Mouse (Mus musculus) gastrocnemius, adult 2 months (tissue): ENCODE data around the gene 1700066M21Rik. TPM values are rescaled to one million over a fixed set of nuclear protein-coding genes. Genes with fewer than 3 reads are reported as not detected.
A peak's percentile ranks its signal among the peaks of the same experiment; 100 is the strongest.

Source experiments
- DNase-seq: peaks from one replicate; pipeline ENCODE4 v3.0.0; 2022
- H3K27ac ChIP-seq: fragments of 200-600 bp; 2 replicates; pipeline ENCODE4 v1.8.1; 2022; ENCODE audit warnings: mild to moderate bottlenecking
- H3K4me3 ChIP-seq: fragments of 200-600 bp; 2 replicates; pipeline ENCODE4 v1.8.1; 2022; ENCODE audit warnings: mild to moderate bottlenecking, moderate library complexity
- CTCF ChIP-seq: fragments of 200-600 bp; IDR thresholded peaks from 2 replicates; pipeline ENCODE4 v1.8.1; 2022; ENCODE audit warnings: antibody characterized with exemption, mild to moderate bottlenecking, moderate library complexity
- intact Hi-C: fragments of 180-260 bp; cut with DNase I; formaldehyde crosslinking; loops from one replicate; pipeline ENCODE4 v1.15.1; 2025
- long read RNA-seq, 2 experiments: library from polyadenylated mRNA; stranded (forward); transcript quantifications; one replicate each; pipeline ENCODE4 v2.0.0; 2021
- total RNA-seq, 2 experiments: library from RNA; stranded (reverse); gene quantifications; 2 replicates each; pipeline ENCODE4 v1.2.3; 2021

1700066M21Rik gene
- total RNA-seq, result 1 to 10 TPM; 2.1 to 2.6 TPM
- long read RNA-seq, experiment 1, transcript 1700066M21Rik-201 (2 exons, 3,008 nt), result major isoform, 6 of 8 reads
- long read RNA-seq, experiment 1, partial matches to known transcripts, result 1 of 8 reads
- long read RNA-seq, experiment 1, other reads (novel, unspliced or antisense), result 1 of 8 reads
- long read RNA-seq, experiment 2, partial matches to known transcripts, result 0 of 4 reads
- long read RNA-seq, experiment 2, other reads (novel, unspliced or antisense), result 1 of 4 reads

DNA sequence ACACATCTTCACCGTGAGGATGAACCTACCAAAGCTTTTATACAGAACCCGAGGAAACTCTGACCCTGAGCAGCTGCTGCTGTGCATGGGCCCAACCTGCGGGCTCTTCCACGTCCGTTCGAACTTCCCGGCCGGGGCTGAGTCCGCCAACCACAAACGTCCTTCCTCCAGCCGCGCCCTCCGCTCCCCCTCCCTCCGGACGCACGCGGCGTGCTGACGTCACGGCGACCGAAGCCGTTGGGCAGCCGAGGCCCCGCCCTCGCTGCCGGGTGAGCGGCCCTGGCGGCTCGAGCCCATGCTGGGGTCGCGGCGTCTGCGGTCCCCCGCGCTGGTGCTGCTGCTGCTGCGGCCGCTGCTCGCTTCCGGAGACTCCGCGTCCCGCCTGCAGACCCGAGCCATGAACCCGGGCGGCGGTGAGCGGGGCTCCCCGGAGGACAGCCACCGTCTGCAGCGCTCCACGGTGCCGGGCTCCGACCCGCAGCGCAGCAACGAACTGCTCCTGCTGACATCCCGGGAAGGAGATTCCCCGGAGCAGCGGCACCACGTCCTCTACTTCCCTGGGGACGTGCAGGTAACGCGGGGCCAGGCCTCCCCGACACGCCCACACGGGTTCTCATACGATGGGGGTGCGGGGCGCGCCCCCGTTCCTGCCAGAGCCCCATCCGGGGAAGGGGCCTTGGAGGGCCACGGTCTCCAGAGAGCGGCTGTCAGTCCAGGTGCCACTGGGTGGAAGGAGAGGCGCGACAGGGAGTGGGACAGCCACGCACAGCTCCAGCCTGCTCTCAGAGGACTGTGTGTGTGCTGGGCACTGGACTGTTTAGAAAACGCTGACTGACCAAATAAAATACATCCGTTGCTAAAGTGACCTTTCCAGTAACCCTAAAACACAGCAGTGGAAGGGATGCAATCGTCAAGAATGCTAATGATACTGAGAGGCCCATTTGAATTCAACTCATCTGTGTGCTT is at the start of gene 1700066M21Rik:
1700066M21Rik (plus strand) TSS at position 245 of the 966 bp plus-strand sequence.
- no peak for TF ChIP-seq CTCF
- H3K27ac ChIP-seq, result peak within 1 kb of the TSS; percentile 86
- intact Hi-C loops, result no loop called here
- H3K4me3 ChIP-seq, result peak within 1 kb of the TSS; percentile 97
- peak; percentile 96 for DNase-seq

DNA sequence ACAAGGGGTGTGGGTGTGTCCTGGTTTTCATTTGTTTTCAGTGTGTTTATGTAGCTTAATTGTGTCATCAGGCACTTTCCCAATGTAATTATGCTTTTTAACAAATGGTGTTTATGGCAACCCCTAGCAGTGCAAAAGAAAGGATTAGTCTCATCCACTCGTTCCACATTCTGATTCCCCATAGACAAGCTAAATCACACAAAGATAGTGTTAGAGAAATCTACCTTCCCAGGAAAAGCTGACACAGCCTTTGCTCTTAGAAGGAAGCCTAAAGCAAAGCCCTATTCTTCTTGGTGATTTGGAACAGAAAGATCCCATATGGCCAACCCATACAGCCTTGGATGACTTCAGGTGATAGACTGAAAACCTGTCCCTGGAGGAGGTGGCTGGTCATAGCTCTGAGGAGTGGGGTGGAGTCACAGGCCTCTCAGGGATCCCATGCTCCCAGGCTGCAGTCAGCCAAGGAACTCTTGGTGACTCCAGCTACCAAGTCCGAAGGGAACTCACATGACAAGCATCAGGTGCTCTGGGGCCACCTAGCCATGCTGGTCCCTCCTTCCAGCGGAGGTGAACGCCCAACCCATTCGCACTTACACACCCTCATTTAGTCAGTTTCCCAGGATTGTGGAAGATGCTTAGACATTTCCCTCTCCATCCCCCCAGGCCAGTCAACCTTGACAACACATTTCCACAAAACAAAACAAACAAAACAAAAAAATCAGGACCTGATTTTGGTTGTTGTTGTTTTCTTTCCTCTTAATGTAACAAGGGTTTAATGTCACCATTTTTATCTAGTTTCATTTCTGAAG is 47.9 kb upstream of the 1700066M21Rik start:
- intact Hi-C loops, result no loop called here
- no peak overlapping the region for H3K27ac ChIP-seq
- H3K4me3 ChIP-seq, result no peak overlapping the region
- DNase-seq, result no peak
- no peak for TF ChIP-seq CTCF

DNA sequence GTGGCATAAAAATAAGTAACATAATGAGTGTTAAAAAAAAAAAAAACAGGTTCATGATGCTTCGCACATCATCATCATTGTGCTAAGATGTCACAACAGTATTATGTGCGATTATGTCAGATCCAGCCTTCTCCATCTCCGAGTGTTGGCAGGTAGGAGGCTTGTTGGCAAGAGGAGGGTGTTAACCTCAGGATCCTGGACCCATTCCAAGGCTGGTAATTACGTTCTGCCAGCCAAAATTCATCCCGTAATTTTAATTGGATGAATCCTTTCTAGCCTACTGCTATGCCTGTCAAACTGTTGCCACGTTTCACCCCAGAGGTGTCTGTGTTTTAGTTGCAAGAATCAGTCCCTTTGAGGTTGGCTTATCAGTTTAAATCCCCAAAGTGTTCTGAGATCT is 47.2 kb upstream of the 1700066M21Rik start:
- Histone ChIP-seq H3K4me3 (no peak overlapping the region), H3K27ac (no peak overlapping the region)
- intact Hi-C loops, result no loop called here
- no peak for TF ChIP-seq CTCF
- DNase-seq, result no peak

DNA sequence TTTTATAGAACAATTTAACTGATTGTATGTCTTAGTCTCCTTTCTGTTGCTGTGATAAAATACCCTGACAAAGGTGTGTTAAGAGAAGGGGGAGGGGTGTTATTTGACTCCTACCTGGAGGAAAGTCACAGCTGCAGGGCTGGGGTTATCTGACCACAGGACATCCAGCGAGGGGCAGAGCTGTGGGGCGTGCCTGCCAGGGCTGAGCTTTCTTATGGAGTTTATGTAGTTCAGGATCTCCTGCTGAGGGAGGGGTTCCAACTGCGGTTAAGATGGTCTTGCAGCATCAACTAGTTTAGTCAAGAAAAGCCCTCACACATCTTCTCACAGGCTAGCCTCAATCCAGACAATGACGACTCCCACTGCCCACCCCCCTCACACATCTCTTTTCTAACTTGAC is 45.4 kb upstream of the 1700066M21Rik start:
- H3K4me3 ChIP-seq, result no peak overlapping the region
- no peak overlapping the region for H3K27ac ChIP-seq
- TF ChIP-seq CTCF, result no peak
- intact Hi-C loops, result no loop called here
- no peak for DNase-seq

DNA sequence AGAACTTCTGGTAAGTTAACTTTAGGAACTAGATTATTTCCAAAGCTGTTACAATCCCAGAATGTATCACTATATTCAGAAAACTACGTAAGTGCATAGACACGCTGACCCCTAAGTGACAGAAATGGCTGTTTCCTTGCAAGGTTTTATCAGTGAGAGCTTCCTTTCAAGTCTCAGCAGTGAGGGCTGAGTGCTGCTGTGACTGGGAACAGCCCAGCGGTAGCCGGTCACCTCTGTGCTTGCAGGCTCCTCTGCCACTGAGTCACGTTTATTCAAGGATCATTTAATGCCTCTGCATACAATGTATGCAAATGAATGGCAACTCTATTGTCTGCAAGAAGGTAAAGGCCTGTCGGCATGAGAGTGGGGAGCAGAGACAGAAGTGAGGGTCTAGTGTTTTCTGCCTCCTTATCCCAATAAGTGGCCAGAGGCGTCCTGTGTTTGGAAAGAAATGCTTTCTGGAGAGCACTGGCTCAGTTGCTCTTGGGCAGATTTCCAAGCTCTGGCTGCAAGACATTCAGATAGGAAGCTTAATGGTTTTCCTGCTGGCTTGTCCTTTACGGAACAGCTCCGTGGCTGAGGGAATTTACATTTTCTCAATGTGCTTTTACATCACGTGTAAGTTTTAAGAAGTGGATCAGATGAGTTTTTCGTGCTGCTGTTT is 43.7 kb upstream of the 1700066M21Rik start:
- intact Hi-C loops, result no loop called here
- Histone ChIP-seq H3K27ac (no peak overlapping the region), H3K4me3 (no peak overlapping the region)
- DNase-seq, result no peak
- TF ChIP-seq CTCF, result no peak

DNA sequence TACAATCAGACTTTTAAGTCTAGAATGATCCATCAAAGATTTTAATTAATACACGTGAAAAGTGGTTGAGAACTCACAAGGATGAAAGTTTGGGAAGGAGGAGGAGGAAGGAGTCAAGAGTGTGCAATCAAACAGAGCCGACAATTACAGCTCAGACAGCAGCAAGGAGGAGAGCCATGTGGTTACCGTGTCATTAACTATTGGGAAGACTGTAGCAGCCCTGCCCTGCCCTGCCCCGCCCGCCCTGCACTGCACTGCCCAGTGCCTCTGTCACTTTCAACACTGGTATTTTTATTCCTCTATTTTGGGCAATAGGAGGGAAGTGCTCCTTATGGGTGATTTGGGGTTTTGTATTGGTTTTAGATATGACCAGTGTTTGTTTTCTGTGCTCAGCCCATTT is 42.2 kb upstream of the 1700066M21Rik start:
- intact Hi-C loops, result no loop called here
- Histone ChIP-seq H3K4me3 (no peak overlapping the region), H3K27ac (no peak overlapping the region)
- DNase-seq, result no peak
- TF ChIP-seq CTCF, result no peak

DNA sequence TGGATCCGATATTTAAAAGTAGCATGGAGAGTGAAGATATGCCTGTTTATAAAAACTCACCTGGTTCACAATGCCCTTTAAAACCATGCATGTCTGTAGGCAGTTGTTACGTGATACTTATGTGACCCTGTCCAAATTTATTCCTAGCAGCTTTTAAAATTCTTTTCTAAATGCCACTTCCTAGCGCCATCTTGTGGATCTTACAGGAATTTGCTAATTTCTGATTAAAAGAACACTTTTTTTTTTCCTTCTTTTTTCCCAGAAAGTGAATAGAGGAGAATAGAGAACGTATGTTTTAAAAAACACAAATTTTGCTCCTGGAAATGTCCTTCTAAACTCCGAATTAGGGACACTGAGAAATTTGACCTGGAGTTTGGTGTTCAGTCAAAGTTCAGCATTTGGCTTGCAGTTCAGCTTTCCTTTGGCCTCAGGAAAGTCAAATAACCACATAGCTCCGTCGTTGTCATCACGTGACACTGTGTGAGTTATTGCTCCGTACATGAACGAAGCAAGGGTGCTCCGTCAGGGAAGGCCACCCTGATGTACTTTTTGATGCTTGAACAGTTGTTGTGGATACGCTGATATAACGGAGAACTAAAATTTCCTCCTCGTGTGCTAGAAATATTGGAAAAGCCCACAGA is 38.1 kb upstream of the 1700066M21Rik start:
- DNase-seq, result no peak
- H3K4me3 ChIP-seq, result no peak overlapping the region
- intact Hi-C loops, result no loop called here
- TF ChIP-seq CTCF, result peak; percentile 55
- H3K27ac ChIP-seq, result no peak overlapping the region

DNA sequence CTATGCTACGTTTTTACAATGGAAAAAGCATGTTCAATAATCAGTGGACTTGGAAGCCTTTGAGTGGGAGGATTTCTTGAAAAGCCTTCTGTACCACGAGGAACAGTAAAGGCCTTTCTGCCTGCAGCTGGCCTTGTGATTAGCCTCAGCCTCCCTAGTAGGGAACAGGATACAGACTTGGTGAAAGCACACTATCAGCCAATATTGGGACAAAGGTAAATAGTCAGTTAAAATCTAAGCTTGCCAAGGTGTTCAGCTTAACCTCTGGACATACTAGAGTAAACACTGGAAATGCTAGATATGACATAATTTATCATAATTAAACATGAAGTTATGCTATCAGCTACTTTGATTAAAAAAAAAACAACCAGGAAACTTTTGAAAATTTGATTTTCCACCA is 36.2 kb upstream of the 1700066M21Rik start:
- Histone ChIP-seq H3K27ac (no peak overlapping the region), H3K4me3 (no peak overlapping the region)
- intact Hi-C loops, result no loop called here
- no peak for DNase-seq
- no peak for TF ChIP-seq CTCF

DNA sequence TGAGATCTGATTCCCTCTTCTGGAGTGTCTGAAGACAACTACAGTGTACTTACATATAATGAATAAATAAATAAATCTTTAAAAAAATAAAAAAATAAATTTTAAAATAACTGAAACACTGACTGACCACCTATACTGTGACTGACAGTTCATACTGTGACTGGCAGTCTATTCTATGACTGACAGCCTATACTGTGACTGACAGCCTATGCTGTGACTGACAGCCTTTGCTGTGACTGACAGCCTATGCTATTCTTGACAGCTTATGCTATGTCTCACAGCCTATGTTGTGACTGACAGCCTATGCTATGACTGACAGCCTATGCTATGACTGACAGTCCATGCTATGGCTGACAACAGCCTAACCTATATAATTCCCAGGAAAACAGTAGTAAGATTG is 29.9 kb upstream of the 1700066M21Rik start:
- TF ChIP-seq CTCF, result no peak
- Histone ChIP-seq H3K27ac (no peak overlapping the region), H3K4me3 (no peak overlapping the region)
- DNase-seq, result no peak
- intact Hi-C loops, result no loop called here

DNA sequence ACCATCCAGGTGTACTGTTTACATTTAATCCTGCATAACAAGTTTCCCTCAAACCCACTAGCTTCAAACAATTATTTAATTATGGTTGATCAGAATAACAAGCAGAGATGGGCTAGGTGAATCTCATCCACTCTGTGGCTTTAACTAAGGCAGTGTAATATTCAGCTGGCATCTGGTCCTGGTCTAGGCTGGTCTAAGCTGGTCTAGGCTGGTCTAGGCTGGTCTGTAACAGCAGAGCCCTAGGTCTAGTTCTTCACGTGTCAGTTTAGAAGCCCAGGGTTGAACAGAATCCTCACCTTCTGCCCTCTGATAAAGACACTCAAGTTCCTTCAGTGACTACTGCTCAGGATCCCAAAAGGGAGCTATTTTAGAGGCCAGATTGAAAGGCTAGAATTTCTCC is 25.5 kb upstream of the 1700066M21Rik start:
- intact Hi-C loops, result no loop called here
- no peak for DNase-seq
- Histone ChIP-seq H3K4me3 (no peak overlapping the region), H3K27ac (no peak overlapping the region)
- no peak for TF ChIP-seq CTCF

DNA sequence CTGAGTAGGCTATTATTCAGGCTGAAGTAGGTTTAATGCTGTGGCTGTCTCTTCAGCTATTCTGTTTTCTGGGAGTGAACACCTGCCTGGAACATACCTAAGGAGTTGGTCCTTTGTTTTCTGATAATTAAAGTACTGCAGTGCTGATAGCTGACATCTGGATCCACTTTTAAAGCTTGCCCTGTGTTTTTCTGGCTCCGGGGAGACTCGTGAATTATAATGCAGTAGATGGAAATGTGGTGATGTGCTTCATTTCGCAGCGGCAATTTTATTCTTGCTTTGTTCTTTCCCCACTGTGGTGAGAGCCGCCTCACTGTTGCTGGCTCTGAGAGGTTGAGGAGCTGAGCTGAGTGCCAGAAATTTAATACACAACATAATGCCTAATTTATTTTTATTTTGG is 18.9 kb upstream of the 1700066M21Rik start:
- intact Hi-C loops, result no loop called here
- no peak for DNase-seq
- H3K4me3 ChIP-seq, result no peak overlapping the region
- no peak for TF ChIP-seq CTCF
- H3K27ac ChIP-seq, result no peak overlapping the region

DNA sequence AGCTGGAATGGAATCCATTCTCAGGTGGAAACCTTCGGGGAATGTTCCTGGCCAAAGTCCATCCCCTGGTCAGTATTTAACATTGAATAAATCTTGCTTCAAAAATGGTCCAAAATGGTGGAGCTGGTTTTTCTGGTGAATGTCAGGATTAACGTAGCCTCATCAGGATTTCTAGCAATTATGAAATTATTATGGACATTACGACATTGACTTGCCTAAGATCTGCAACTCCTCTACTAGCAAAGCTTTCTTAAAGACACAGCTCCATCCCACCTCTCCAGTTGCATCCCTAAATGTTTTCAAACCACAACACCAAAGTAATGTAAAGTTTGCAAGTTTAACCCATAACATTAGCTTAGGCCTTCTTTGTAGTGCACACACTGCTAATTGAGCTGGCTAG is 10.0 kb upstream of the 1700066M21Rik start:
- TF ChIP-seq CTCF, result no peak
- no peak overlapping the region for H3K27ac ChIP-seq
- intact Hi-C loops, result no loop called here
- H3K4me3 ChIP-seq, result no peak overlapping the region
- DNase-seq, result no peak
